Mouse (Mus musculus): ENCODE data around the gene Evi2.

- TF ChIP-seq EP300 (IDR thresholded peaks at IDR 0.05; ENCODE audit: low read depth in 1 of 2, low read length in 2 of 2) (peak in 1 of 2 experiments; percentile 22; a peak in 2 of 4 replicates), GATA1 (IDR thresholded peaks at IDR 0.05; ENCODE audit: low read depth, low read length) (no peak), SIN3A (IDR thresholded peaks at IDR 0.05; ENCODE audit: low read length) (peak; percentile 67), POLR2A (IDR thresholded peaks at IDR 0.05; ENCODE audit: control insufficient read depth in 1 of 2, insufficient read depth in 1 of 2, low read depth in 1 of 2, low read length in 2 of 2, poor library complexity in 1 of 2) (no peak), POLR2AphosphoS2 (IDR thresholded peaks at IDR 0.05; ENCODE audit: low read length) (no peak), UBTF (IDR thresholded peaks at IDR 0.05; ENCODE audit: borderline replicate concordance, insufficient read depth, low read depth, low read length) (no peak), CTCF (IDR thresholded peaks at IDR 0.05 in 2 of 3, conservative IDR thresholded peaks at IDR 0.05 in 1 of 3; ENCODE audit: control insufficient read depth in 1 of 3, insufficient read depth in 1 of 3, low read depth in 2 of 3, low read length in 3 of 3, poor library complexity in 1 of 3, severe bottlenecking in 1 of 3) (no peak), CHD1 (IDR thresholded peaks at IDR 0.05; ENCODE audit: low read depth, low read length) (0 out of 2 replicates have a peak, but pooled peaks have one; percentile 49), BHLHE40 (IDR thresholded peaks at IDR 0.05; ENCODE audit: borderline replicate concordance, low read depth, low read length) (peak; percentile 75)
These were observed 2.5 kb downstream of the Evi2 start for GRCm38 (mm10) chr11:79527739-79528384.
